Mouse (Mus musculus) olfactory bulb, adult 2 months (tissue): ENCODE data around the gene Mbl1.

Experiments used
- CTCF ChIP-seq: fragments of 200-500 bp; IDR thresholded peaks from 2 replicates; pipeline ENCODE4 v1.5.1; 2012; ENCODE audit warnings: low read depth, mild to moderate bottlenecking, low read length, moderate library complexity; ENCODE audit not compliant: insufficient read depth
- POLR2A ChIP-seq: fragments of 200-500 bp; IDR thresholded peaks from 2 replicates; pipeline ENCODE4 v1.6.1; 2012; ENCODE audit warnings: mild to moderate bottlenecking, low read depth, low read length, moderate library complexity; ENCODE audit not compliant: insufficient read depth

DNA sequence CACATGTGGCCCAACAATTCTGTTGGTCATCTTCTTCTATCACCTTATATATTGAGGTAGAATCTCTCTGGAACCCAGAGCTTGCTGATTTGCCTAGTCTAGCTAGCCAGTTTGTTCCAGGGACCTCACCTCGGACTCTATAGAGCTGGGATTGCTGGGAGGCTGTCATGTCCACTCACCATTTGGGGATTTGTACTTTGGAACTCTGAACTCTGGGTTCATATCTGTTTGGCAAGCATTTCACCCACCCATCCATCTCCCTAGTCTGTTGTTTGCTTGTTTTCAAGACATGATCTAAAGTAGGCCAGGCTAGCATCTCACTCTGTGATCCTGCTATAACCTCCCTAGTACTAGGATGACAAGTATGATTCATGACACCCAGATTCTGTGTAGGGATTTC is 23.5 kb downstream of the Mbl1 start:
- TF ChIP-seq CTCF (no peak), POLR2A (no peak)
